Mouse (Mus musculus): ENCODE measurements around the gene Mthfd1l. TPM values are rescaled to one million over a fixed set of nuclear protein-coding genes. Genes with fewer than 3 reads are reported as not detected.
A peak's percentile ranks its signal among the peaks of the same experiment; 100 is the strongest.

Mthfd1l gene
- 14.6 and 17.1 TPM in 2 replicates for polyA plus RNA-seq (2015; fragmentation: Nextera tagmentation; extraction: Ambion mirVana)

DNA sequence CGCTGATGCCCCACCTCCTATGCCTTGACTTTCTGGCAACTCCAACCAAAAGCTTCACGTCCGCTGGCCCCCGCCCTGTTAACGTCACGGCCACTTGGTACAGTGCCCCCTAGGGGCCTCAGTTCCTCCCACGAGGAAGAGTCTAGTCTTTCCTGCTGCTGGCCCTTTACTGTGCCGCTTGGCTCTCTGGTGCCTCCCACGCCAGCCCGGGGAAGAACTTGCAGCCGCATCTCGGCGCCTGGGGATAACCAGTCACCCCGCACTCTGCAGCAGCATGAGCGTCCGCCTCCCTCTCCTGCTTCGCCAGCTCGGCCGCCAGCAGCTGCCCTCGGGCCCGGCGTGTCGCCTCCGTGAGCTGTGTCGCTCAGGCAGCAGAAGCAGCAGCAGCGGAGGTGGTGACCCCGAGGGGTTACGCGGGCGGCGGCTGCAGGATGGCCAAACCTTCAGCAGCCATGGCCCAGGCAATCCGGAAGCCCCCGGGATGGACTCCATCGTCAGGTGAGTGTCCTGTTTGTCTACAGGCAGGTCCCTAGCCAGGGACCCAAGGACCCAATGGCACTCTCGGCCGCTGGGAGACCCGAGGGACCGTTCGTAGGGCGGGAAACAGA lies at the start of gene Mthfd1l:
Gene Mthfd1l (plus strand): TSS at position 138 of the 608 bp plus-strand sequence.
- H3K36me3 ChIP-seq, result no peaks in the 10 kb centered on the region
- peak; percentile 73 for ATAC-seq (ENCODE audit: insufficient read depth, low FRiP score, low read depth)
- H3K27me3 ChIP-seq (replicated peaks), result no peaks in the 10 kb centered on the region
- peak within 1 kb of the TSS; percentile 91 for H3K9ac ChIP-seq
- under 1% methylated on average over 40 of the region's 40 CpGs for WGBS
- H3K9me3 ChIP-seq, result no peaks in the 10 kb centered on the region
- peak within 1 kb of the TSS; percentile 80 for H3K4me3 ChIP-seq (replicated peaks)
- peak within 1 kb of the TSS; percentile 91 for H3K4me2 ChIP-seq
- H3K27ac ChIP-seq, result peak within 1 kb of the TSS; percentile 95
- peaks cover 3% of the 10 kb centered on the region; the same call in 1 of the 2 replicates for H3K4me1 ChIP-seq

GRCm38 (mm10) chr10:3928008-3928545 lies 44.8 kb upstream of the Mthfd1l start:
- H3K9me3 ChIP-seq, result no peaks in the 10 kb centered on the region
- no peaks in the 10 kb centered on the region for H3K27me3 ChIP-seq (replicated peaks)
- H3K4me1 ChIP-seq, result no peaks in the 10 kb centered on the region
- H3K4me2 ChIP-seq, result no peak overlapping the region
- no peak overlapping the region for H3K4me3 ChIP-seq (replicated peaks)
- H3K27ac ChIP-seq, result no peak overlapping the region
- 68% methylated on average over 4 of the region's 4 CpGs for WGBS
- no peaks in the 10 kb centered on the region for H3K36me3 ChIP-seq
- no peak overlapping the region for H3K9ac ChIP-seq
- no peak for ATAC-seq (ENCODE audit: insufficient read depth, low FRiP score, low read depth)

DNA sequence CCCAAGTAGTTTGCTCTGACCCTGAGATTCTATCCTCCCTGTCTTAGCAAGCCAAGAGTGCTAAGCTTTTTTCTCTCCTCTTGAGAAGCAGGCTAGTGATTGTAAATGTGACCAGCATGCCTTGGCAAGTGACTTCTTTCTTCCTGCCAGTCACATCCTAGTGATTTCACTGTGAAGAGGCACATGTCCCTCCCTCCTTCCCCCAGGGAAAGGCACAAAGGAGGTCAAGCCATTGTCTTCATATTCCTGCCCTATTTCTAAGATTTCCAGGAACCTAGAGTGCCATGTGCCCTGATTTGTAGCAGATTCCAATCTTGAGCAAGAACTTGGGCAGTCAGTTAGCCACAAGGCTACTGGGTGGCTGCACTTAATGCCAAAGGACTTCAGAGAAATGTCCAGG lies 41.1 kb upstream of the Mthfd1l start:
- no peak overlapping the region for H3K4me3 ChIP-seq (replicated peaks)
- no peaks in the 10 kb centered on the region for H3K9me3 ChIP-seq
- H3K36me3 ChIP-seq, result no peaks in the 10 kb centered on the region
- ATAC-seq (ENCODE audit: insufficient read depth, low FRiP score, low read depth), result no peak
- H3K27me3 ChIP-seq (replicated peaks), result no peaks in the 10 kb centered on the region
- no peak overlapping the region for H3K27ac ChIP-seq
- H3K9ac ChIP-seq, result no peak overlapping the region
- H3K4me2 ChIP-seq, result no peak overlapping the region
- H3K4me1 ChIP-seq, result no peaks in the 10 kb centered on the region

- WGBS, result 63% methylated on average over 12 of the region's 12 CpGs
These were observed 39.5 kb upstream of the Mthfd1l start for GRCm38 (mm10) chr10:3933311-3933940.

GRCm38 (mm10) chr10:3936864-3937263 lies 36.1 kb upstream of the Mthfd1l start:
- H3K27me3 ChIP-seq (replicated peaks), result no peaks in the 10 kb centered on the region
- H3K27ac ChIP-seq, result no peak overlapping the region
- ATAC-seq (ENCODE audit: insufficient read depth, low FRiP score, low read depth), result no peak
- peaks cover 8% of the 10 kb centered on the region; the same call in 1 of the 2 replicates for H3K4me1 ChIP-seq
- H3K9ac ChIP-seq, result no peak overlapping the region
- 0 out of 2 replicates have a peak, but pooled peaks cover 3% of the 10 kb centered on the region for H3K36me3 ChIP-seq
- no peak overlapping the region for H3K4me3 ChIP-seq (replicated peaks)
- no peaks in the 10 kb centered on the region for H3K9me3 ChIP-seq
- no peak overlapping the region for H3K4me2 ChIP-seq

More at GRCm38 (mm10) chr10:3933311-3933940, 39.5 kb upstream of the Mthfd1l start:
- Histone ChIP-seq H3K4me1 (no peaks in the 10 kb centered on the region), H3K4me3 (replicated peaks) (no peak overlapping the region), H3K36me3 (no peaks in the 10 kb centered on the region), H3K27me3 (replicated peaks) (no peaks in the 10 kb centered on the region), H3K9me3 (no peaks in the 10 kb centered on the region), H3K9ac (no peak overlapping the region), H3K4me2 (no peak overlapping the region), H3K27ac (no peak overlapping the region)
- no peak for ATAC-seq (ENCODE audit: insufficient read depth, low FRiP score, low read depth)

- Histone ChIP-seq H3K36me3 (0 out of 2 replicates have a peak, but pooled peaks cover 3% of the 10 kb centered on the region), H3K4me1 (peaks cover 8% of the 10 kb centered on the region; the same call in 1 of the 2 replicates), H3K9me3 (no peaks in the 10 kb centered on the region), H3K9ac (no peak overlapping the region), H3K27me3 (replicated peaks) (no peaks in the 10 kb centered on the region), H3K27ac (peak overlapping the region; percentile 72), H3K4me2 (no peak overlapping the region), H3K4me3 (replicated peaks) (no peak overlapping the region)
- no peak for ATAC-seq (ENCODE audit: insufficient read depth, low FRiP score, low read depth)
- WGBS, result 80% methylated on average over 11 of the region's 11 CpGs
These were observed 32.9 kb upstream of the Mthfd1l start for GRCm38 (mm10) chr10:3939895-3940595.

- no peak overlapping the region for H3K4me2 ChIP-seq
- no peak for ATAC-seq (ENCODE audit: insufficient read depth, low FRiP score, low read depth)
- no peak overlapping the region for H3K9ac ChIP-seq
- no peaks in the 10 kb centered on the region for H3K9me3 ChIP-seq
- 0 out of 2 replicates have a peak, but pooled peaks cover 3% of the 10 kb centered on the region for H3K36me3 ChIP-seq
- 85% methylated on average over 6 of the region's 6 CpGs for WGBS
- no peak overlapping the region for H3K4me3 ChIP-seq (replicated peaks)
- H3K27ac ChIP-seq, result peak overlapping the region; percentile 72
- H3K4me1 ChIP-seq, result peaks cover 8% of the 10 kb centered on the region; the same call in 1 of the 2 replicates
- no peaks in the 10 kb centered on the region for H3K27me3 ChIP-seq (replicated peaks)
These were observed 32.3 kb upstream of the Mthfd1l start for GRCm38 (mm10) chr10:3940596-3940975.

GRCm38 (mm10) chr10:3941054-3941757 lies 31.7 kb upstream of the Mthfd1l start:
- H3K9me3 ChIP-seq, result no peaks in the 10 kb centered on the region
- no peaks in the 10 kb centered on the region for H3K27me3 ChIP-seq (replicated peaks)
- H3K4me3 ChIP-seq (replicated peaks), result no peak overlapping the region
- 0 out of 2 replicates have a peak, but pooled peaks cover 3% of the 10 kb centered on the region for H3K36me3 ChIP-seq
- 30% methylated on average over 11 of the region's 11 CpGs for WGBS
- no peak overlapping the region for H3K4me2 ChIP-seq
- H3K4me1 ChIP-seq, result peaks cover 8% of the 10 kb centered on the region; the same call in 1 of the 2 replicates
- H3K27ac ChIP-seq, result peak overlapping the region; percentile 72
- peak; percentile 88 for ATAC-seq (ENCODE audit: insufficient read depth, low FRiP score, low read depth)
- no peak overlapping the region for H3K9ac ChIP-seq

- Histone ChIP-seq H3K36me3 (peaks cover 3% of the 10 kb centered on the region; the same call in 1 of the 2 replicates), H3K9me3 (no peaks in the 10 kb centered on the region), H3K27me3 (replicated peaks) (no peaks in the 10 kb centered on the region), H3K4me3 (replicated peaks) (no peak overlapping the region), H3K9ac (no peak overlapping the region), H3K4me1 (peaks cover 8% of the 10 kb centered on the region; the same call in 1 of the 2 replicates), H3K4me2 (no peak overlapping the region), H3K27ac (peak overlapping the region; percentile 72; the same call in 1 of the 2 replicates)
- no peak for ATAC-seq (ENCODE audit: insufficient read depth, low FRiP score, low read depth)
- 62% methylated on average over 6 of the region's 6 CpGs for WGBS
These were observed 30.6 kb upstream of the Mthfd1l start for GRCm38 (mm10) chr10:3942289-3942688.

DNA sequence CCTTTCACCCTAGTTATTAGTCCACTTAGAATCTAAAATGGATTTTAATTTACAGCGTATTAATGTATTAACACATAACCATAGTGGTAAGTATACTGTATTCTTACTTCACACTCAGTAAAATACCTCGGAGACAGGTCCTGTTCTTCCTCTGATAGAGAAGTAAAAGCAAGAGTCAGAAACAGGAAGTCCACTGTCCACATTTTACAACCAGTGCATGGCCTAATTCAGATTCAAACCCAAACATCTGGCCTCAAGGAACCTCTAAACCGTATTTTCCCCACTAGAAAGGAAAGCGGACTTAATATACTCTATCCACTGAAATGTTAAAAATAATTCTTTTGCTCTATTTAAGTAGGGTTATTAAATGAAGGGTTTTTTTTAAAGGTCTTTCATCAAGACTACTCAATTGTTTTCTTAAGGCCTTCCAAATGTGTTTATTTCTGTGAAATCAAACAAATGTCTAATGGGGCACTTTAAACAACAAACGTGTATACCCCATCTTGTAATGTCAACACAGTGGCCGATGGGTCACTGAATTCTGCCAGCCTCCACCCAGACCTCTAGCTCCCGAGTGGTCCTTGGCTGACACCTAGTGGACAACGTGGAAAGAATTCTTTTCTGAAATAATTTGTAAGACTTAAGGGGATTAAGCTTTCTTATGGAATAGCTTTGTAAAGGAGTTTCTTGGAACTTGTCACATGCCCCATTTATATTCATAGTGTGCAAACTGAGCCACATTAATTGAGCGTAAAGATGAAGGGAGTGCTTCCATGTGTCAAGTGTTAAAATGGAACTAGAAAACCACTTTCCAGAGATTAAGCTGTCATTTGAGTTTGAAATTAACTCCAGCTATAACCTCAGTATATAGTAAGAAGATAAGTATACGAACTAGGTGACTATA lies 29.2 kb upstream of the Mthfd1l start:
- H3K27me3 ChIP-seq (replicated peaks), result no peaks in the 10 kb centered on the region
- 27% methylated on average over 10 of the region's 10 CpGs for WGBS
- H3K4me1 ChIP-seq, result peaks cover 8% of the 10 kb centered on the region; the same call in 1 of the 2 replicates
- H3K9me3 ChIP-seq, result no peaks in the 10 kb centered on the region
- no peak overlapping the region for H3K4me3 ChIP-seq (replicated peaks)
- H3K9ac ChIP-seq, result no peak overlapping the region
- no peak overlapping the region for H3K27ac ChIP-seq
- no peak overlapping the region for H3K4me2 ChIP-seq
- peaks cover 5% of the 10 kb centered on the region; the same call in 1 of the 2 replicates for H3K36me3 ChIP-seq
- no peak for ATAC-seq (ENCODE audit: insufficient read depth, low FRiP score, low read depth)
